Mouse (Mus musculus) heart, postnatal 14 days (tissue): Measurements from ENCODE around the gene Hipk1. TPM values are rescaled to one million over a fixed set of nuclear protein-coding genes. Genes with fewer than 3 reads are reported as not detected.
"Not testable (repeated sequence)": the region's sequence is repeated elsewhere in the genome, so short reads cannot be mapped to it uniquely, and the experiment has no call there.

Experiments used
- DNase-seq, 2 experiments: peaks; one replicate each; pipeline ENCODE4 v3.0.0; 2021 to 2022
- intact Hi-C: fragments of 180-260 bp; cut with DNase I; formaldehyde crosslinking; loops from one replicate; pipeline ENCODE4 v1.15.1; 2025
- total RNA-seq, 2 experiments: library from RNA; stranded (reverse); gene quantifications; 2 replicates each; pipeline ENCODE4 v1.2.3; 2021

Gene Hipk1
- total RNA-seq, 2 experiments from 2014 or later, result 113 to 115 TPM

DNA sequence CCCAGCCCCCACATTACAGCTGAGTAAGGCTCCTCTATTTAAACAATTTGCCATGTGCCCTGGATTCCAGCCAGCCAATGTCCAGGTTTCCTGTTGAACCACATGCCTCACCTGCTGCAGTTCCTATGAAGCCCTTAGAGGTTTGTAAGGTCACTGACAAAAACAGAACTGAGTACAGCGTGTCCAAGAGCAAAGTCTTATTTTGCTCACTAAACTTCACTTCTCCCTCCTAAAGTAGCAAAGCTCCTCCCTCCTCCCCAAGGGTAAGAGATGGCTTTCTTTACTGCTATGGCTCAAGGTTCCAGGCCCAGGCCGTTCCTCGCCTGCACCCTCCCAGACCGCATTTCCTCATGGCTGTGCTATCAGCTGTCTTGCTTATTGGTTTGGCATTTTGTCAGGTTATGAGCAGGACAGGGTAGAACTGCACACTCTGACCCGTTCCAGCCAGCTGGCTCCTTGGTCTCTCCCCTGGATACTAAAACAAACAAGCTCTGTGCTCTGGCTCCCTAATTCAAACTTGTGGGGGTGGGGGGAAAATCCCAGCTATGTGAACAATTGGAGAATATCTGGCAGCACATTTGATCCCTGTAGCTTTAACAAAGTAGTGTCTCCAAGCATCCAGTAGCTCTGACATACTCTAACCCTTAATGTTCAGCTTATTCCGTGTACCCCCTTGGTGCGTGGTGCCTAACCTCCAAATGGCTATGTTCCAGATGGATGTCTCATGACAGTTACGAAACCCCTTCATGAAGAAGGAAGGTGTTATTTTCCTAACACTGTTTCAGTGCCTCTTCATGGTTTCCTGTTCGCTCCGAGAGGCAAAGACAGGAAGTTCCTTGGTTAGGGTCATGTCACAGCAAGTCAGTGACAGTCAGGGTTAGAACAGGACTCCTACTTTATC lies 10.5 kb upstream of the Hipk1 start:
- DNase-seq, result peak; percentile 84 to 85
- intact Hi-C loops, result no loop called here

DNA sequence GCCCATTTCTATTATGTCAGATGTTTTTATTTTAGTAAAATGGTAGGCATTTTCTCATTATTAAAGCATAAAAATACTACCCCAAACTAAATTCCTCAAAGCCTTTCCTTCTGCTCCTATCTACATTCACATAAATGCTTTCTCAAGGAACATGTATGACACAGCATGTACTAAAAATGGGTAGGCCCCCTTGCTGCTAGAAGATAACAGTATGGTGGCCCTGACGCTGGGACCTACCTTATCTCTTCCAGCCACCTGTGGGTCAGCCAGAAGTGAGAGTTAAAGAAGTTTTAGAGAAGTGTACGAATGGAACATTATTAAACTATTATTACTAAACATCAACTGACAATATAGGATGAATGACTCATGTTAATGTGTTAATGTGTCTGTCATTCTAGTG lies 8.1 kb upstream of the Hipk1 start:
- intact Hi-C loops, result no loop called here
- no peak for DNase-seq

DNA sequence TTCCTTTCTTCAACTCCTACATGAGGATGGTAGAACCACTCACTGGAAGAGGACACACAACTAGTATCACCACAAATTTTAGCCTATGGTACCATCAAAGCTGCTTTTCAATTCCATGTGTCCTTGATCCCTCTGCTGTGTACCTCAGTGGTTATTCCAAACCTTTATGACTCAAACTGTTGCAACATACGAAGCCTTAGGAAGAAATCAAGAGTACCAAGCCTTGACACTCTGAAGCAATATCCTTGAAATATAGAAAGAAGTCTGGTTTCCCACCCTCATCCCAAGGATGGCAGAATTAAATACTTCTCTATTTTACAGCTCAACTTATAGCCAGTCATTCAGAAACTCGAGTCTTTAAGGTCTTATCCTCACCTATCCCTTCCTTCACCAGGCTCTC lies 5.0 kb upstream of the Hipk1 start:
- no peak for DNase-seq
- intact Hi-C loops, result no loop called here

DNA sequence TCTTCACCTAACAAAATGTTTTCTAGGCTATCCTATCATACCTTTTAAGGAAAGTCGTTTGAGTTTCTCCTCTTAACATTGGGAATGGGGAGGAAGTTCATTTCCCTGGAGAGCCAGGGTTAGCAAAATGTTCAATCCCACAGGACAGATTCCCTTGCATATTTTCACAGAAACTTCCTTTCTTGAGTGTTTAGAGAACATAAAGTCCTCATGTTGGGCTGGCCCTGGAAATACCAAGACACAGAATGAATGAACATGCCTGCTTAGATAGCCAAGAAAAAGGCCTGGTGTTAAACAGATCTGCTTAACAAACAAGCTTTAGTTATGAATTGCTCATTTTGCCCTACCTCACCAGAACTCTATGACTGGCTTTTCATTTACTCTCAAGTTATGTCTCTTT lies 1.2 kb upstream of the Hipk1 start:
- no peak for DNase-seq

DNA sequence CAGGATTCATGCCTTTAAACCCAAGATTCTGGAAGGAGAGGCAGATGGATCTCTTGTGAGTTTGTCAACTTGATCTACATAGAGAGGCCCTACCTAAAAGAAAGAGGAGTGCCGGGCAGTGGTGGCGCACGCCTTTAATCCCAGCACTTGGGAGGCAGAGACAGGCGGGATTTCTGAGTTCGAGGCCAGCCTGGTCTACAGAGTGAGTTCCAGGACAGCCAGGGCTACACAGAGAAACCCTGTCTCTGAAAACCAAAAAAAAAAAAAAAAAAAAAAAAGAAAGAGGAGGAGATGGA lies 696 bp upstream of the Hipk1 start:
- DNase-seq, intact Hi-C loops: not testable (repeated sequence)

More for the DNA sequence above, 1.2 kb upstream of the Hipk1 start:
- intact Hi-C loops, result no loop called here

DNA sequence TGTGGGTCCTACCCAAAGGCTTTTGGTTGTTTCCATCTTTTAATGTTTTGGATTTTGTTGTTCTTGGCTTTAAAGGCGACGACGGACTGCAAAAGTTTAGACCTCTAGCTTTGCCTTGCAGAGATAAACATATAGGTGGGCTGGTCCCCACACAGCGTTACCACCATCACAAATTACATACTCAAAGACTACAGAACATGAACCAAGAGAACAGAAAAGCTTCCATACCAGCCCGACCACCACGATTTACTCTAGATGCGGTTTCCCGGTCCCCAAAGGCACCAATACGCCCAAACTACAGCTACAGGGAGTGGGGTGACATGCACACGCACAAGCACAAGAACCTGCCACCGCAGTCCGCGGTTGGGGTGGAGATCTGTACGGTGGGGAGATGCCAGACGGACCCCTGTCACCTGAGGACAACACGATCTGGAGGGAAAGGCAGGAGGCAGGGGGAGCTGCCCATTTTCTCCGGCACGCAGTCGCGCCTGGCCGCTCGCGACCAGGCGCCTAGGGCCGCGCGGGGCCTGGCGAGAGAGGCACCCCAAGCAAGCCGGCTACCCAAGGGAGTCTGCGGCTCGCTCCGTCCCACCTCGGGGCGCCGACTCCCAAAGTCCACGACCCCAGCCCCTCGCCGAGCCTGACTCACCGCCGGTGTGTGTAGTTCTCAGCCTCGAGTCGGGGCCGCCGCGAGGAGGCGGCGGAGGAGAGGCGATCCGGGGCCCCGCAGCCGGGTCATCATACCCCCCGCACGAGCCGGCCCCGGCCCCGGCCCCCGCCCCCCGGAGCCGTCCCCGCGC lies 817 bp downstream of the Hipk1 start:
- DNase-seq, result peak in 1 of 2 experiments; percentile 52

DNA sequence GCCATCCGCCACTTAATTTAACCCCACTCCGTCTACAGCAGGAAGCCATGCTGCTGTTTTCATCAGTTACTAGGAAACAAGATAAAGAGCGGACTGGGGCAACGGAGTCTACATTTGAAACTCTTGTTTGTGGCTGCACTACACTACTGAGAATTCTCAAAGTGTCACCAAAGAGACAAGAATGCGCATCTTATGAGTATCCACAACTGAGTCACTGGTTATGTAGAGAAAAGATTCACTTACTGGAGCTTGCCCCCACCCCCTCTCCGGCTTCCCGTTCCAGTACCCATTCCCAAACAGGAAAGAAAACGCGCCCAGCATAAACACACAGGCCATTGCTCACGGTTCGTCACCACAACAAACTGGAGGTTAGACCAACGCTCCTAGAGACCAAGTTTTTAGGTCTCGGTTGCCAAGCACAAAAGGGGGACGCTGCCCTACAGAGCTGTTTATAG lies 1.4 kb downstream of the Hipk1 start:
- intact Hi-C loops, result loop anchor here (2.0 to 5.0 kb wide), 3 partner anchors 17 to 51 kb away; partner anchors contain the start of genes Gm10964 and Olfml3
- DNase-seq, result peak; percentile 34 to 38

More for the DNA sequence above, 817 bp downstream of the Hipk1 start:
- intact Hi-C loops, result loop anchor here (1.0 to 2.0 kb wide), 3 partner anchors 18 to 52 kb away; partner anchors contain the start of genes Ap4b1, Dclre1b, Gm10964 and Gm43064

DNA sequence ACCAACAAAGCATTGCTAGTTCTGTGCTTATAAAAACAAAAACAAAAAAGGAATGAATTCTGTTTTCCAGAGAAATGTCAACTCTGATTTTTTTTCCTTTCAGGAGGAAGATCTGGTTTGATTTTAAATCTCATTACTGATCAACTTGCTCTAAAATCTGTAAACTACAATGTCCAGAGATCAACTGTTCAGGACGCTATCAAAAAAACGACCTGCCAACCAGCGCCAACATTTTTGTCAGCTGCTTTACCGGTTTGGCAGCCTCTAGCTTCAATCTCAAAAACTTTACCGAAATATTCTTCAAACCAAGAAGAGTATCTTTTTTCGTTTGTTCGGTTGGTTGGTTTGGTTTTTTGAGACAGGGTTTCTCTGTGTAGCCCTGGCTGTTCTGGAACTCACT lies 2.3 kb downstream of the Hipk1 start:
- intact Hi-C loops, result loop anchor here (5.0 kb wide), 1 partner anchor 37 kb away; no protein-coding TSS in a partner anchor
- DNase-seq, result no peak

DNA sequence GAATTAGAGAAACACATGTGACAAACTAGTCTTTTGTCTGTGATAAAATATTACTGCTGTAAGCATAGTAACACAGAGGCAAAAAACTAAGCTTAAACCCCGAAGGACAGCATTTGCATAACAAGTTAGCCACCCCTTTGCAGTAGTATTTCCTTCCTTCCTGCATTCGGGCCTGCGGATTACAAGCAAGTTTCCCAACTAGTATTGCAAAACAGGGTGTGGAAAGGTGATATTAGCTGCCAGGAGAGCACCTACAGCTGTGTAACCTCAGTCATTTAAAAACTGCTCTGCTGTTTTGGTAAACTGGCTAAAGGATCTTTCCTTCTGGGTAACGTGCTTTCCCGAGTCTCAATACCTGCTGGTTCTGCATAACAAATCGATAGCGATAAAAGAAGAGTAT lies 4.1 kb downstream of the Hipk1 start:
- intact Hi-C loops, result loop anchor here (5.0 kb wide), 1 partner anchor 35 kb away; no protein-coding TSS in a partner anchor
- no peak for DNase-seq

DNA sequence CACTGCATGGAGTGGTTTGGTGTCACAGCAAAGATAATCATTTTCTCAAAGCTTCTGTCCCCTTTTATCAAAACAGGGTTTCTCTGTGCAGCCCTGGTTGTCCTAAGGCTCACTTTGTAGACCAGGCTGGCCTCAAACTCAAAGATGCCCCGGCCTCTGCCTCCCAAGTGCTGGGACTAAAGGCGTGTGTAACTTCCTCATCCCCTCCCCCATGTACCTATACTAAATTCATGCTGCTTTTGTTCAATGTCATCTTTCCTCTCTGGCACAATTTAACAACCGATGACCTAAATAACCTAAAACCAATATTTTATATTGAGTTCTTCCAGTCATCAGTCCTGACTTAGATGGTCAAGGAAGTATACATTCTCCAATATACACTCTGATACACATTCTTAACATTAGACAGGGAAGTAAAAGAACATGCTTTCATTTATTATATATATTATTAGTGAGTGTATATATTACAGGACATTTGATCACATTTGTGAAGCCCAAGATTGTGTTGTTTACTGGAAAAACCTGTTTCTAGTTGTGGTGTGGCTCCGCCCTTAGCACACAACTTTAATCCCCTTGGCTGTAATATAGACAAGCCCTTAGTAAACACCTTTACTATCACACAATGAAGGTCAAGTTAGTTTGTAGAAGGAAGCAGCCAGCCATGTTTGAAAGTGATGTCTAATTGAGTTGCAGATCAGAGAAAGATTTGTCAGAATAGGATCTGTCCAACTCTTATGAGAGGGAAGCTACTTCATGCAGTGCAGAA lies 8.3 kb downstream of the Hipk1 start:
- no peak for DNase-seq

DNA sequence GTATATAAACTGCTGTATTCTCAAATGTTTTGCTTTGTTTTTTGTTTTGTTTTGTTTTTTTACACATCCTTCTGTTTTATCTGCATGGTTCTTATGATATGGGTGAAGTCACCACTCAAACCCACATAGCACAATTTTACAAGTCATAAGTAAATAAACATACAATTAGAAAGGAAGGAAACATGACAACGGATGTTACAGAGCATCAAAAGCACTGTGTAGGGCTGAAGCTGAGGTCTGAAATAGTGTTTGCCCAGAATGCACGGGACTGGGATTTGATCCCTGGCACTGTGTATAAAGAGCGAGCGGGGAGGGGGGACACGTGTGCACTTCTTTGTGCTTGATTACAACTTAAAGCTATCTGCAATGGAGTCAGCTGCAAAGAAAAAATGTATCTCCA lies 10.6 kb downstream of the Hipk1 start:
- intact Hi-C loops, result no loop called here
- DNase-seq, result no peak

More for the DNA sequence above, 8.3 kb downstream of the Hipk1 start:
- intact Hi-C loops, result no loop called here

DNA sequence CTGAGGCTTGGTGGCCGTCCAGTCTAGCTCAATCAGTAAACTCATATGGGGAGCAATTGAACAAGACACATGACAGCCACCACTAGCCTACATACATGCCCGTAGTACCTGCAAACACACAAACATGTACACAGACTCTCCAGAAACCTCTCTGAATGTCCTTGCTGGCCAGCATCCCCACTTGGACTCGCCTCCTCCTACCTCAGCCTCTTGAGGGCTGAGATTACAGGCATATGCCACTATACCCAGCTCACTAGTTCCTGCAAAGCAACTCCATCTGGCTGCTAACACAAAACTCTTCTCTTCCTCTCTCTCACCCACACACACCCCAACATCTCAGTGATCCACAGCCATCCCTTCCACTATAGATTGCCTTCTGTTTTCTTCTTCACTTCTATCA lies 11.1 kb downstream of the Hipk1 start:
- intact Hi-C loops, result no loop called here

DNA sequence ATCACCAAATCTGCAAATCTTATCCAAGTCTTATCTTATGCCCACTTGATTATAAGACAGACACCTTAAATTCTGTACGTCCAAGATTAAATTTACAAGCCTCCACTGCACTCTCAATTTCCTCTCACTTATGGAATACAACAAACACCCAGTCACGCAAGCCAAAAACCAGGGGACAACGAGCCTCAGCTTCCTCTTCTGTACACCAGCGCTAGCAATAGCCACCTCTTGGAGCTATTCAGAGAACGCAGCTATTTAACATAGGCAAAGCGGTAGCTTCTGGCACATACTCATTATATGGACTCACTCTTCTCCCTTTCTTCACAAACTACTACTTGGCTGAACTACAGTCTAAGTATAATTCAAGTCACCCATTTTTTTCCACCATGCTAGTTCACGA lies 12.2 kb downstream of the Hipk1 start:
- DNase-seq, result no peak
- intact Hi-C loops, result no loop called here

More for the DNA sequence above, 11.1 kb downstream of the Hipk1 start:
- DNase-seq, result no peak

DNA sequence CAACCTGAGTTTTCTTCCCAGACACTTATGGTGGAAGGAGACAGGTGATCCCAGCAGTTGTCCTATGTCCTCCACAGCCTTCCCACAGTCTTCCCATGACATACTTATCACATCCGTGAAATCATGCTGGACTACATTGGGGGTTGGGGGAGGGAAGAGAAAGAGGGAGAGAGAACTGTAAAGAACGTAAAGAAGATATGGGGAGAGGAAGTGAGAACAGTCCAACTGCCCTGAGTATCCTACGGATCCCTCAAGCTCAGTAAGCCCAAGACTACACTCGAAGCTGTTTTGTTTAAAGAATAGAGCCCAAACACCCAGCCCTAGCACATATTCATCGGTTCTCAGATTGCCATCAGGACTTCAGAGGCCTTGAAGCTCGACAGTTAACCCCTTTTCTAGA lies 12.7 kb downstream of the Hipk1 start:
- intact Hi-C loops, result no loop called here
- no peak for DNase-seq

DNA sequence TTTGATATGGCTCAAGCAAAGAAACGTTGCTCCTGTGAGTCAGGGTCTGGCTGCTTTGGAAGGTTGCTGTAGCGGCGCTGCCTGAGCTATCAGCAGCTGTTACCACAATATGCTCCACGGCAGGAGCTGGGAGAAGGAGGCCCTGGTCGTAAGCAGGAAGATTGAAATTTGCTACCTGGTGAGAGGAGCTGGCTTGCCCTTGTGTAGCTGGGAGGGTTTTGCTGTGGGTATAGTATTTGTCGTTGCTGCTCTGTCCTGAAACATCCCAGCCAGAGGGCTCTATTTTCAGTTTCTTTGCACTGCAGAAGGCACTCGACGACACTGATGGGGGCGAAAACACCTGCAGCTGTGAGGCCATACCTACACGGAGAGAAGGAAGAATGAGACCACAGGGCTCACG lies 13.4 kb downstream of the Hipk1 start:
- intact Hi-C loops, result no loop called here
- no peak for DNase-seq

DNA sequence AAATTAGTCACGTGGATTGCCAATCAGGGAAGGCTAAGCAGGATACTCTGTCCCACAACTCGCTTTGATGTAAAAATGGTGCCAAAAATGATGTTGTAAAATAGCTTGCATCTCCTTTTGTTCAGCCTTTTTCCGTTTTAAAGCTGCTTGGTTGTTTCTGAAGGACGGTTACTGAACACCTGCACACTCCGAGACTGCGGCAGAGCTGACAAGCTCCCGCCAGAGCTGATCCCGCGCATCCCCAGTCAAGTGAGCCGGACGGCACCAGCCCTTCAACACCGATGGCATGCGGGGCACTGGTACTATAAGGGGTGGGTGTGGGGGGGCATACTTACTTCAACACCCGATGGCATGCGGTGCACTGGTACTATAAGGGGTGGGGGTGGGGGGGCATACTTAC lies 17.4 kb downstream of the Hipk1 start:
- DNase-seq, result no peak
- intact Hi-C loops, result loop anchor here (5.0 kb wide), 1 partner anchor 33 kb away; the partner anchor contains the start of genes Ap4b1, Dclre1b and Gm43064

DNA sequence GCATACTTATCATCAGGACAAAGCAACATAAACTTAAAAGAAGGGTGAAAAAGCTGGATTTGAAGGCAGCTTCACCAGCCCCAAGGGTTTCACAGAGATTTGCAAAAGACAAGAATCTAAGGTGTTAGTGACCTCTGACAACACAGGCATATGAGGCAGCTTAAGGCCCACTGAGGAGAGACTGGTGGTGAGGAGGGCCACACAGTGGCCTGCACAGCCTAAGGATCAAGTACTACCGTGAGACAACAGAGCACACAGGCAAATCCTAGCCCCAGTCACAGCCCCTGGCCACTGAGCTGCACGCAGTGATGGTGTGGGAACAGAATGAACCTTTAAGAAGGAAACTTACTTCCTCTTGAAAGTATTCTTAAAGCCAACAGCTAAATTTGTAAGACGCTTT lies 17.9 kb downstream of the Hipk1 start:
- intact Hi-C loops, result loop anchor here (2.0 to 5.0 kb wide), 2 partner anchors 17 to 34 kb away; partner anchors contain the start of genes Ap4b1, Dclre1b, Gm43064 and Hipk1
- no peak for DNase-seq

DNA sequence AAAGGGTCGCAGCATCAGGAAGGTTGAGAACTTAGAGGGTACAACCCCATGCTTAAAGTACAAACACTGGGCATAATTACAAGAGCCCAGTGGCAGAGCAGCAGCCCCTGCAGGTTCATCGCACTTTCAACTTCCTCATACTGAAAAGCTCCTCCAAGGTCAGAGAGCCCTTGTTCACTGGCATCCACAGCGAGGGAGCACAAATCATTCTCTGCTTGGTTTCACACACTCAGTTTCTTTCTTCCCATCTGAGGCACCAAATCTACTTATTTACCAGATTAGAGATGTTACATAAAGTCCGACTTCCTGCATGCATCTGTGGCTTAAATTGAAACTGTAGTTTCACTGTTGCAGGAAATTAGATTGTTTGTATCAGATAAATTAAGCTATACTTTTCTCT lies 18.5 kb downstream of the Hipk1 start:
- DNase-seq, result no peak
- intact Hi-C loops, result loop anchor here (2.0 to 5.0 kb wide), 2 partner anchors 18 to 34 kb away; partner anchors contain the start of genes Ap4b1, Dclre1b, Gm43064 and Hipk1

DNA sequence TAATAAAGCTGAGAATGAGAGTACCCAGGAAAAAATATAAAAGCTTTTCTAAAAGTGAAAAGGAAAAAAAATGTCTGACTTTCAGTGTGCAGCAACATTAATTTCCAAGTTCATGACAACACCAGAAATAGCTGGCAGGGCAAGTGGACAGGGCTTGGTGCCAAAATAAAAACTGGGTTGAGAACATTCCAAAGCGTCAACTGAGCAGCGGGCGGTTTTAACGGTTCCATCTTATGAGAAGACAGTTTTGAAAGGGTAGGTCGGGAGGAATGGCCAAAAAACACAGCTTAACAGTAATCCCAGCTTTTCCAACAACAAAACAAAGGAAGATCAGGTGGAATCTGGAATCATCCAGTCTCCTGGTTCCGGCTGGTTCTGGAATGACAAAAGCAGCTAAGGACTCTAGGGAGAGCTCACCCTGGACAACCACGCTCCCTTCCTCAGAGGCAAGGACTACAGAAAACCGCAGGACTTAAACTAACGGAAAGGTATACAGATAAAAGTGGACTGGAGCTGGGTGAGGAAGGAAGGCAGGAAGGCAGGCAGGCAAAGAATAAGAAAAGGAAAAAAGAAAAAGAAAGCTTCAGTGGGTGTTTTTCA lies 19.7 kb downstream of the Hipk1 start:
- intact Hi-C loops, result loop anchor here (2.0 to 5.0 kb wide), 2 partner anchors 19 to 36 kb away; partner anchors contain the start of genes Ap4b1, Dclre1b, Gm43064 and Hipk1
- peak; percentile 69 to 85 for DNase-seq

DNA sequence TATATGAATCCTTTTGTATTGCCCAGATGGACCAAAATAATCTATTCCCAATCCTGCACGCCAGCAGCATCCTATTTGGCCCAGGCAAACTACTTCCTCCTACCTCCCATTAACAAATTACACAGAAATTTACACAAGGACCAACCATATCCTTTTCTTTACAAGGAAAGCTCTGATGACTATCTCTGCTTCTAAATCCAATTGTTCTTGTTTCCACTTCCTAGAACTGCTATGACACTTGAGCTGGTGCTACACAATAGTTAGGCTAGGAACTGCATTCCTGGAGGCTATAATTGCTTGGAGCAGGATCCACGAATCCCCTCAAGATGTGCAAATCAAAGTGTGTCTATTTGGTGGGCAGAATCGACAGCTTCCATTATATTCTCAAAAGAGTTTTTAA lies 24.6 kb downstream of the Hipk1 start:
- intact Hi-C loops, result no loop called here
- no peak for DNase-seq
